Mouse (Mus musculus) heart, adult 9 months (tissue): Measurements from ENCODE around the gene Traf3ip1.

Experiments
- DNase-seq, 2 experiments: peaks; one replicate each; pipeline ENCODE4 v3.0.0; 2022; ENCODE audit warnings: low spot score in 2 of 2

Gene Traf3ip1

DNA sequence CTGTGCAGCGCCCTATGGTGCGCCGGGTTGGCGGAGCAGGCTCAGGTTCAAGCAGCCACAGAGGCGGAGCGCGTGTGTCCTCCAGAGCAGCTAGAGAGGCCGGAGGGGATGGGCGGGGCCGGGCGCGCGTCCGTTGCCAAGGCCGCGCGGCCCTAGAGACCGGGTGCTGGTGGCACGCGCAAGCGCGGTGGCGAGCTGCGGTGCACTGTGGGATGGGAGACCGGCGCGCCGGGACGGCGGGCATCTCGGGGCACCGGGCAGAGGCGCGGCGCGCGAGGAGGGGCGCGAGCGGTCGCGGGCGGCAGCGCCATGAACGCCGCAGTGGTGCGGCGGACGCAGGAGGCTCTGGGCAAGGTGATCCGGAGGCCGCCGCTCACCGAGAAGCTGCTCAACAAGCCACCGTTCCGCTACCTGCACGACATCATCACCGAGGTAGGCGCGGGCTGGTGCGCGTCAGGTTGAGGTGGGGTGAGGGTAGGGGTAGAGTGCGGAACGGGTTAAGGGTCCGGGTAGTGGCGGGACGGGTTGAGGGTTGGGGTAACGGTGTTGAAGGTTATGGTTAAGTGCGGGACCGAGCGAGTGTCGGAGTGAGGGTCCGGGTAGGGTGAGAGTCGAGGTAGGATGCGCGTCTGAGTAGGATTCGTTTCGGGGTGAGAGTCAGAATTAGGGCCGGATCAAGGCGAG, at the start of gene Traf3ip1:
Gene Traf3ip1 (plus strand): TSS at position 191 of the 684 bp plus-strand sequence.
- peak; percentile 88 to 90 for DNase-seq

DNA sequence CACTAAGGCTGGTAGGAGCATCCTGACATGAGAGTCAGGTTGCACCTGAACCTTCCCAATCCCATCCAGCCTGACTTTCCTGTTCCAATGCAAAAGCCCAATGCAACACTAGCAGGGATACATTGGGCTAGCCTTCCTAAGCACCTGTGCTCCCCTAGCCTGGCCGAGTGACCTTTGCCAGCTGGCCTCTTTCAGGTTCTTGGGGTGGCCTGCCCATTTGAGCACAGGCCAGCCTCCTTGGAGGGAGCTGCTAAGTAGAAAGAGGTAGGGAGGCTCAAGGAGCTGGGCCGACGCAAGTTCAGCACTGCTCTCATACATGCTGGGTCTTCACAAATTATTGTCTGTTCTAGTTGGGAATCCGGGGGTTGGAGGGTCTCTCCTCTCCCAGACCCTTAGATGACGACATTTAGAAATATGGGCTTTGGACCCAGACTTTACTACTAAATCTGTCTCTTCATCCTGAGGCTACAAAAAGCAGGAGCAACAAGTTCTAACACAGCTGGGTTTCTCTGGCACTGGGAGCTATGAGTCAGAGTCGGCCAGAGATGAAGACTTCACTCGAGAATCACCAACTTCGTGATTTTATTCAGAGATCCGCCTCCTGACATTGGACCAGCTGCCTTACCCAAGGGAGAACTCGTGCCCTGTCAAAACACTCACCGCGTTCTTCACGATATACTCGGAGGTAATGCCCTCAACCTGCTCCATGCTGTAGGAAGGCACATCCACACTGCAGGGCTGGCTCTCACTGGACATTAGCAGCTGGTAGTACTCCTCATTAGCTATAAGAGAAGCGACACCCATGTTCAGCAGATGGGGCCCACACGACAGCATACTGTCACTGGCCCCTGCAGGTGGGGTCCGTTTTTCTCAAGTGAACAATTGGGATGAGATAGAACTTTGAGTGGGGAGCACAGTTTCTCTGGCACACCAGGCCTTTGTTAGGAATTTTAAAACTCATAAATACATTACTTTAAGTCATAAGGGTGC, 49.3 kb upstream of the Traf3ip1 start:
- DNase-seq: peak in 1 of 2 experiments; percentile 65

DNA sequence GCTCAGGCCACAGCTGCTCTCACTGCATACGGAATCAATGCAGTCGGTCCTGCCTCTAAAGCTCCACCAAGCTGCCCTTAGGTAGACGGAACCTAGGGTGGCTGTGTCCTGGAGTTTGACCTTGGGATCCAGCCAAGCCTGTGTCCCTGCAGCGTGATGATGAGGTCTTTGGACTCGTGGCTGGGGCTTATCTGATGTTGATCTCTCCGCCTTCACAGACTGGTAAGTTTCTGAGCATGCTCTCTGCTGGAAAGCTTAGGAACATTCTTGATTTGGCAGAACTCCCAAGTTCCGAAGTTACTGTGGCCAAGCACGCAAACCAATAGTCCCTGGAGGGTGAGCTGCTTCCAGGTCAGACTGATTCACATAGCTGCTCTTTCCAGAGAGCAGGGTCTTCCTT, 48.4 kb upstream of the Traf3ip1 start:
- DNase-seq: peak; percentile 94 to 95

DNA sequence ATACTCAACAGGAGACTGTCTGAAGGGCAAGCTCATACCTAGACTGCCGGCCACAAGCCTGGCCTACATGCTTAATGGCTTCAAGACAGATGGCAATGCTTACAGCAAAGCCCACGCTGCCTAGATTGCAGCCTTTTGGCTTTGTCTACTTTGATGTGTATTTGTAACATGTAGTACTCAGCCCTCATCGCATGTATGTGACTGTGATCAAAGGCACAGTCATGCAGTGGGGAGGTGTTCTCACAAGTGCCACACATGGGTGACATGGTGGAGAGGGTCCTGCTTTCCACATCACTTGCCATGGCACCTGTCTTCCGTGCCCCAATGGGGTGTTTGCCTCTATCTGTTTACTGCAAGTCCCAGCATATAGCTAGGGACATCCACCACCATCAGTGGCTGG, 47.9 kb upstream of the Traf3ip1 start:
- DNase-seq: no peak

DNA sequence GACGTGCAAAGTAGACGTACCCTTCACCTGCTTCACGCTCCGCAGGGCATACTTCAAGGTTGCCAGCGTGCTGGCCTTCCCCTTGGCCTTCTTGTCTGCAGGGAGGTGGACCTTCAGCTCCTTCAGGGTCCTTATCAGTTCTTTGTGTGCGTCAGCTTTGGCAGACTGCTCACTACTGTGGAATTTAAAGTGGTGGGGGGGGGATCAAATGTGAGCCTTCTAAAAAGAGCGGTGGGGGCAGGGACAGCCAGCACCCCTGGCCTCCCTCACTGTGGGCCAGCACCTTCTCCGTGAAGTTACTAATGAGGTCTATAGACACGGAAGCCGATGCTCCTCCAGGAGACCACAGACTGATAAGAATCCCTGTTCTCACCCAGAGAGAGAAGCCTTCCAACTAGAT, 45.8 kb upstream of the Traf3ip1 start:
- DNase-seq: peak in 1 of 2 experiments; percentile 47

DNA sequence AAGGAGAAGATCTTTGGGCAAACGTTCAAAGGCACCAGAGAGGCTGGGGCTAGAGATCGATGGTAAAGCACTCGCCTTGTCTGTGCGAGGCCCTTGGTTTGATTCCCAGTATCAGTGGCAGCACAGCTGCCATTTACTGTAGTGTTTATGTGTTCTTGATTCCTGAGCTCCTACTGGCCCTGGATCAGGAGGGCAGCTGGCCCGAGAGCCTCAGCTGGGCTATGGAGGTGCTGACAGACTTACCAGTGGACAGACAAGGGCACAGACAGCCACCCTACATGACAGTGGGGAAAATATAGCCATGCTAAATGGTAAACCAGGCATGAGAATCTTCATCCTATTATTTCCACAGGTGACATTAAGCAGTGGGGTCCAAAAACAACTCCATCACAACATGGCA, 43.6 kb upstream of the Traf3ip1 start:
- peak in 1 of 2 experiments; percentile 59 for DNase-seq

DNA sequence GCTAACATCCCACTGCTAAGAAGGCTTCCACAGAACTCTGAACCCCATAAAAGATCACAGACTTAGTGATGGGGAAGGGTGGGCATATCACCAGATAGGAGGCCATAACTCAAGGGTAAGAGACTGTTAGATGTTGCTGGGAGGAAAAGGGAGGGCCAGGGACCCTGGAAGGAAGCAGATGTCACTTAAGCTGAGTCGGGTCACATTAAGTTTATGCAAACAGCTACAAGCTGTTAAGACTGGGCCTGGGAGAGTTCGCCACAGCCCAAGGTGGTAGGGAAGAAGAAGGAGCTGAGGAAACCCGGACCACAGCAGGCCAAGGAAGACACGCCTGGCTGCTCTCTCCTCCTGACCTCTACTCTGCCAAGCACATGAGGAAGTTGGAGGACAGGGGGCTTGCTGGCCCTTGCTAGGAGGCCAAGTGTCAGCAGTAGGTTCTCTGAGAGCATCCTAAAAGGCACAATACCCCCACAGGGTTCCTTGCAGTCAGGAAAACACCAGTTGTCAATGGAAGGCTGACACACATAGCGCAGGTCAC, 42.8 kb upstream of the Traf3ip1 start:
- no peak for DNase-seq

DNA sequence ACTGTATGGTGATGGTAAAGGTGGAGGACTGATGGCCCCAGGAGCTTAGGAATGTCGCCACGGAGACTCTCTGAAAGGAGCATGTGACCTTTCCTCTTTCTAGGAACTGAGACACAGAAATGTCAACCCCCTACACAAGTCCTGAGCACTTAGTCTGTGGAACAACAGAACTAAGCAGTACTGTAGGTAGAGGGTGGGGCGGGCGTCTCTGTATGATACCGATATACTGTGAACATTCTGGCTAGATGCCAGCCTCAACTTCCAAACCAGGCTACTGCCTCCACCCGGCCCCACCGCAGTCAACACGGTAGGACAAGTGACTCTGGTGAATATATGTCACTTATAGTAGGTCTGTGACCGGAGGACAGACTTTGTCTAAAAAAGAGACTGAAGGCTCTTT, 40.5 kb upstream of the Traf3ip1 start:
- DNase-seq: no peak

DNA sequence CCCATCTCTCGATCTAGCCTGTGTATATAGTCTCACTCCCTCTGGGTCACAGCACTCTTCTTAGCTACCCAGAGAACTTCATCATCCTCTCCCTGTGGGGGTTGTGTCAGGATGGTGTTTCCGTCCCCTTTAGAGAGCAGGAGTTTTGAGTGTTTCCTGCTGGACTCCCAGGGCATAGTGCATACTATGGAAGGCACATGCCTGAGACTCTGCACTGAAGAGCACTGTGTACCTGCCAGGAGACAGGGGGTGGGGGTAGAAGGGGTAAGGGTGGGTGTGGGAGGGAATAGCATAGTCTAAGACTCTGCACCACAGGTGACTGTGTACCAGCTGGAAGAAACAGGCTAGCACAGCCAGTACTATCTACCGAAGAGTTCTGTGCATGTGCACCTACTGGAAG, 40.1 kb upstream of the Traf3ip1 start:
- DNase-seq: no peak

DNA sequence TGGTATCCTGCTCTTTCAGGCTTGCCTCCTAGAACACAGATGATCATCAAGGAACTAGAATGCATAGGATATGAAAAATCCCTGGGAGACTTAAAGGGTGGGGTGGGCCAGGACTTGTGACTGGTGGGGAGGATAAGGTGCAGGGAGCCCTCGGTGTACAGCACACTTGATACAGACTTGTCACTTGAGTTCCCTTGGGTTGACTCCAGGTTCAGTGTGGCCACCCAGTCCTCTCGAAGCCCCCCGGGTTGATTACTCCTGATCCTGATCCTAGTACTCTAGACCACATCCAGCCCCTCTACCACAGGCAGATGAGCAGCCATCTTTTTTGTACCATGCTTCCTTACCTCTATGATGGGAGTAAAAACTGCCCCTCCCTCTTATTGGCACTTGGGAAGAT, 39.5 kb upstream of the Traf3ip1 start:
- DNase-seq: no peak

DNA sequence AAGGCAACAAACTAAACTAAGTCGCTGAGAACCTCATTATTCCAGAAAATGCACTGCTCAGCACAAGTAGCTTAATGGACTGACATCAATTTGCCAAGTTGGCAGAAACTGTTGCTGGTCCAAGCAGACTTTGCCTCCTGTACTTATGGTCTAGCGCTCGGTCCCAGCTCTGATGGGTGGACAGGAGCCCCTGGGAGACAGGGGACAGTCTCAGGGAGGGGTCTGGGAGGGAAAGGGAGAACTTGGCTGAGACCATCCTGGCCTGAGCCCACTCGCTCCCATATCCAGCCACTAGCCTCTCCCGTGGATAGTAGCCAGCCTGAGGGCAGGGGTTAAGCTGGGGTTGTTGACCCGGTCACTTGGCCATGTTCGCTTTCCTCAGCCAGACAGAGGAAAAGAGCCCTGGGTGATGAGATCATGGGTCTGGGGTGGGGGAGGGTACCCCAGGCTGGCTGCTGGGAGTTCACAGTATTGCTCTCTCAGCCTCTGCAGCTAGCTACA, 38.7 kb upstream of the Traf3ip1 start:
- peak; percentile 73 to 85 for DNase-seq

DNA sequence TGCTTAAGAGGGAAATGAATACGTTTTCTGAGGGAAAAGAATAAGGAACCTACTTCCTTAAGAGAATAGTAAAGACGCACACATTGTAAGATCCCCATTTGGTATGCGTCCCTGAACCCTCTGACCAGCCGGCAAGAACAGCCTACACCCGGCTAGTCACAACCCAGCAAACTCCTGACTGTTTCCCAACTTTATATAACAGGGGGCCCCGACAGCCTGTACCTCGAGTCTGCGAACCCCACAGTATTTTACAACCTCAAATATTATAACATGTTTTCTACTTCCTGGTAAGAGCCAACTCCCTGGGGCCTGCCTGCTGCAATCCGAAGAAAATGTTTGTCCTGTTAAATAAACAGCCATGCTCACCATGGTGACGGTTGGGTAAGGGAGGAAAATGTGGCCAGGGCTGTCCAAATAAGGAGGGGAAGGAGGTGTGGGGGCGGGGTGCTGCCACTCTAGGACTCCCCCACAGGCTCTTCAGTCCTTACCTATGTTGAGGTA, 38.1 kb upstream of the Traf3ip1 start:
- DNase-seq: peak; percentile 76 to 81

DNA sequence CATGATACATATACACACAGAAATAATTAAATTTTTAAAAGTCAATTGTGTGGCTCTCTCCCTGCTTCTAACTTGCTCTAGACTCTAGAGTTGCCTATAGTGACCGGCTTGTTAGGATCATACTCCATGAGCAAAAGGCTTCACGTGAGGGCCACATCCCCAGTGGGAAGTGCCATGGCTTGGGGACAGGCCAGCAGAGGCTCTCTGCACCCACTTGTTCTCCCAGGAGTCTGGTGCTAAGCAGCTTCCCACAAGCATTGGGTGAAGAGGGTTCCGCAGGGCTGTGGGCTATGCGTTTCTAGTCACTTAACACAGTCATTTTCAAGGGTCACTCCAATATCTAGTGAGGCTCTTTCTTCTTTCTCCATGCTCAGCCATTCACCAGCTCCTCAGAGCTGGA, 37.3 kb upstream of the Traf3ip1 start:
- no peak for DNase-seq

DNA sequence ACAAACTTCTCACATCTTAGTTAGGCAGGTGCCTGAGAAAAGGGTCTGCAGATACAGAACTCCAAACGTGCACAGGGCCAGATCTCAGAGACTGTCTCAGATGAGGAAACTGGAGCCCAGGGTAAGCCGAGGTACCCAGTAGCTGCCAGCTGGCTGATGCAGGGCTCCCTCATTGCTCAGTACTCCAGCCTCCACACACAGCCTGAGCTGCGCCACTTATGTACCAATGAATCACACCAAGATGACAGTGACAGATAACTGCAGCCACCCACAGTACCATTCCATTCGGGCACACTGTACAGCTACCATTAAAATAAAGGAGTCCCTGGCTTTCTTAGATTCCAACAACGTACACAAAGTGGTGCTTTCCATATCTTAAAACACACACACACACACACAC, 36.7 kb upstream of the Traf3ip1 start:
- no peak for DNase-seq

DNA sequence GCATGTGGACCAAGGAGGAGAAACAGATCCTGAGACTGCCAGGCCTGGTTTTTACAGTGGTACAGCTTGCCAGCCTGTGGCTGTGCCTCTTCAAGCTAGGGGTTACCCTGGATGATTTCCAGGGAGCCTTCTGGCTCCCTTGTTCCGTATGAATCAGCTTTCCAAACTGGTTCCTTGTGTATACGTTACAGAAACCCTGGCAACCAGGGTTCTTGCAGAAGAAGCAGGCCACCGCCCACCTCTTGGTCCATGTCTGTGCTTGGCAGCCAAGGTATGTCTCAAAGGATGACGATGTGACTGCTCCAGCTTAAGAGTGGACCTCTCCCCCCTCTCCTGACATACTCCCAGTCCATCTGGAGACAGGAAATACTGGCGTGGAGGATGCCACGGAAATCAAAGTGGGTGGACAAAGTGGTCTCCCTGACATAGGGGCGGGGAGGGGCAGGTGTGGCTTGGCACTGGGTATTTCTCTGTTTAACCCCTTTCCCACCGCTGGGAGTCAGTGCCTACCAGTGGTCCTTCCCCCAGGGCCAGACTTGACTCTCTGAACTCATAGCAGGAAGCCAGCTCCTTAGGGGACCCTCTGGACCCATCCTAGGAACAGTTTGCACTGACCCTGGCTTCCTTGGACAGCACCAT, 36.1 kb upstream of the Traf3ip1 start:
- peak; percentile 77 to 80 for DNase-seq

DNA sequence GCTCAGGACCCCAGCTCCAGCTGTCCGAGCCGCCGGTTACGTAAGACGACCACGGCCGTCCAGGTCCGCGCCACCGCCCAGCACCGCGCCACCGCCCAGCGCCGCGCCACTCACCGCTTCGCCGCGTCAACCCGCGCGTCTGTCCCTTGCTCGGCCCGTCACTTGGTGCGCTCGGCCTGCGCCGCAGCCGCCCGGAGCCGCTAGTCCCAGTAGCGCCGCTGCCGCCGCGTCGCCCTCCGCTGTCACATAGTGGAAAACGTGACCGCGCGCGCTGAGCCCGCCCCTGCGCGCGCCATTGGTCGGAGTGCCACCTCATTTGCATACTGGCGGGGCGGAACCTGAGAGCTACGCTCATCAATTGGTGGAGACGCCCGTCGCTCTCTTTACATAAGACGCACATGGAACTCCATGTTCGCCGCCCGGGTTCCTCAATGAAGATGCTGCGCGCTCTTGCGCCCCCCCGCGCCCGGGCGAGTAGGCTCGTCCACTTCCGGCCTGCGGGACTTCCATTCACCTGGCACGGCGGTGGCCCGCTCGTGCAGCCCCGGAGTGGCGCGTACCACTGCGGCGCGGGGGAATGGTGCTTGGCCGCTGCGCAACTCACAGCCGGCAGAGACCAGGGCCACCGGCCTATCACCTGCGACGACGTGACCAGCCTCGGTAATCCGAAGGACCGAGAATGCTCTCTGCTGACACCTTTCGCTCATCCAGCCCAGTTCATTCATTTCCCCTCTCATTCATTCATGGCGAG, 35.2 kb upstream of the Traf3ip1 start, which contains the start of gene Per2:
Gene Per2 (minus strand): TSS at position 266 of the 751 bp plus-strand sequence.
- DNase-seq: peak; percentile 99

DNA sequence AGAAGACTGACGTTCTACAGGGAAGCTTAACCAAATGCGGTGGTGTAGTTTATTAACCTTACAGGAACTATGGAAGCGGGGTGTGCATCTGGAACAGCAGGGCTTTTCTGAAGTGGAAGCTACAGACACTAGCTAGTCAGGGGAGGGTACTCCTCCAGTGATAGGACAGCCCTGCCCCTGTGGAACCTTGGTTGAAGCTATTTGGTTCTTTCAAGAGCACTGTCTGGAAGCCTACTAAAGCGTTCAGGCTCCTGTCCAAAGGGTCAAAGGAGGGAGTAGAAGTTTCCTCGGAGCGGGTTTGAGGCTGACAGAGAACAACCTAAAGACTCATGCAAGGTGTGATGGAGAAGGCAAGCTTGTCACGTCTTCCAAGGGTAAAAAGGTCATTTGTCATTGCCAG, 34.4 kb upstream of the Traf3ip1 start:
- DNase-seq: no peak

DNA sequence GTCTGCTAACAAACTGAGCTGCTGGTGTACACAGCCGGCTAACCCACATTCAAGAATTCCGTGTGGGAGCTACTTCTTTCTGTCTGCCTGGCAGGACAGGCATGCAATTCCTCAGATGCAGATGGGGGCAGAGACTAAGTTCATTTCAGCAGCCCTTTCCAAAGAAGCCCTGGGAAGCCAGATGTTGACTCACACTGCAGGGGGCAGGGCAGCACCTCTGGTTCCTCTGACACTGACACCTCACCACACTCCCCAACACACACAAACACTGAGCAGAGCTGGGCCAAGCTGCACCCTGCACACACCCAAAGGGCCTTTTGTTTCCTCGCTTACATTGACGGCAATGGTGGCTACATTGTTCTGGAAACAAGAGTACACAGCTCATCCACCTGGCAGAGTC, 33.9 kb upstream of the Traf3ip1 start:
- DNase-seq: no peak

DNA sequence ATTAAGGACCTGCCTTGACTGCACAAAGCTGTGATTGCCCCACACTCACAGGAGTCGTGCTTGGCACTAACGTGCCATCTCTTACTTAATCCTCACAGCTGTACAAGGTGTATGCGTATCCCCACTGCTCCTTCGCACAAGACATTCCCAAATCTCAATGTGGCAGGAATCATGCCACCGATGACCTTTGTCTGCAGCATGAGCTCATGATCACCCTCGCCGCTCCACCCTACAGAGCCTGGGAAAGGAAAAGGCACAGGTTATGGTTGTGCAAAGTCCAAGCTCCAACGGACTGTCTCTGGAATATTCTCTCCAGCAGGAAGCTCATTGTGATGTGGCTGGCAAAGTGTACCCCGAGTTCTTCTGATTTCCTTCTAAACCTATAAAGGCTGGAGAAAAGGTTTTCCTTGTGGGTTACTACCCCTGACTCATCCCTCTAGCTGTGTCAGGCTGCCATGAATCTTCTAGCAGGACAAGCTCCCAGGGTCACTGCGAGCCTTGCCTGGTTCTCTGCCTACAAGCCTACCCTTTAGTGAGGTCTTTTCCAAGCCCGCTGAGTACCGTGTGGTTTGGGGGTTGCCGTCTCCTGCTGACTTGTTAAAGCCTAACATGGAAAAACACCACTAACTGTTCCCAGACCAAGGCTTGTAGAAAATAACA, 31.0 kb upstream of the Traf3ip1 start:
- DNase-seq: no peak

DNA sequence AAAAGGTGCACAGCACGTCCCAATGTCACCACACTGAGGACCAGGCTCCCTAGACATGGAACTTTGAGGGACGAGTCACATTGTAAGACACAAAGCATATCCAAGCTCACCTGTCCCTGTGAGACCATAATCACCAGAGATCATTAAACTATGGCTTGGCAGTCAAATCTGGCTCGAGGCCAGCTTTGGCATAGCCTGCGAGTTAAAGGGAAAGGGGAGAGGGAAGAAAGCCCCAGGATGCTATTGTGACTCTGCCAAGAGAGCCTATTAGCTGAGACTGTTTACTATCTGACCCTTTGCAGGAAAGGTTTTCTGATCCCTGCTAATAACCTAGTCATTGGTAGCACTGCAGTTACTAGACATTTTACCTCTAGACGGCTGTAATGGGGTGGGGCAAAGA, 30.0 kb upstream of the Traf3ip1 start:
- no peak for DNase-seq
